Mouse (Mus musculus) B cell, adult (primary cell): ENCODE measurements around the gene Gm5901. TPM values are rescaled to one million over a fixed set of nuclear protein-coding genes. Genes with fewer than 3 reads are reported as not detected.

ENCODE experiments used
- total RNA-seq: library from RNA; stranded (reverse); gene quantifications from 4 replicates; pipeline ENCODE4 v1.2.4, GENCODE M21; 2023; ENCODE audit not compliant: inconsistent age

Gm5901 gene
- total RNA-seq, result not detected in 4 replicates

DNA sequence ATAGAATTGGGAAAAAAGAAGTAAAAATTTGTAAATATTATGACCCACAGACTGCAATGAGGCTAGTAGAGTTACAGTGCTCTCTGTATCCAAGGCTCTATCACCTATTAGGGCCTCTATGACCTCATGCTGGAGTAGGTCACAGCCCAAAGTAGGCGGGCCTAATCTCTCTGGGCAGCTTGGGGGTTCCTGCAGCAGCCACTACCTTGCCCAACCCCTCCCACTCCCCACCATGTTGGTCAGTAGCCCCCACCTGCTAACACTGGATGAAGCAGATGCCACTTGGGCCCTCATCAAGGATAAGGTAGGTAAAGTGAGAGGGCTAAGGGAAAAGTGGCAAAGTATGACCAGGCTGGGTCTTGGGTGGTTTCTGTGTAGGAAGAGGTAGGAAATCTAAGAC is at the start of gene Gm5901:
Gene Gm5901, plus strand, starts transcription at position 173 of the 400 bp plus-strand sequence.

DNA sequence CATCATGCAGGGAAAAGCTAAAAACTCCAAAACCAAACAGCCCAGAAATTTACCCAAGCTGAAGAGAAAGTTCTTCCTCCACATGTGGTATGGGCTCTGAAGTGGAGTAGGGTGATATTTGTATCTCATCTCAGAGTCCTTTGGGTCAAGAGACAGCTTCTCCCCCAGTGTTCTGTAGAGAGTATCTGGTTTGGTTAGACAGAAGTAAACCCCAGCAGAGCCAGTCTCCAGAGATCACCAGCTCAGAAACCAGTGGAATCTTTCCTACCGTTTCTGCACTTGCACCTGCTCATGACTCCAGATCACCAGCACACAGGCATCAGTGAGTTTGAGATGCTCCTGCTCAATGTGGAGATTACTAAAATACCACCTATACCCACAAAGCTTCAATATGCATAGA is 40.8 kb upstream of the Gm5901 start, which contains the start of gene Olfr690:
Gene Olfr690, minus strand, starts transcription at position 101 of the 400 bp plus-strand sequence.

DNA sequence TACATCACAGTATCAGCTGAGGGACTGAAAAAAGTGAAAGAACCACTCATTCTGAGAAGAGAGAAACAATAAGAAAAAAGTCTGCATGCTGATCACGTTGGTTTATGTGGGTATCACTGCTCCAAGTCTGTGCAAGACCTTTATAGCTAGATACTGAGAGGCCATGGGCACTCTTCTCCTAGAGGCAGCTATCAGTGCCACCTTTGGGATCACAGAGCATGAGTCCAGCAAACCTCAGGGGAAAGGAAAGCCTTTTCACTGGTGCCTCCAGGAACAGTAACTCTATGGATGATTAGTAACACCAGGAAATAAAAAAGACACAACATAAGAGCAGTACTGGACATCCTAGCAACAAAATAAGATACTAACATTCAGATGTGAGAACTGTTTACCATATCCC is 32.7 kb upstream of the Gm5901 start, which contains the start of gene Olfr691:
Gene Olfr691, minus strand, starts transcription at position 101 of the 400 bp plus-strand sequence.

DNA sequence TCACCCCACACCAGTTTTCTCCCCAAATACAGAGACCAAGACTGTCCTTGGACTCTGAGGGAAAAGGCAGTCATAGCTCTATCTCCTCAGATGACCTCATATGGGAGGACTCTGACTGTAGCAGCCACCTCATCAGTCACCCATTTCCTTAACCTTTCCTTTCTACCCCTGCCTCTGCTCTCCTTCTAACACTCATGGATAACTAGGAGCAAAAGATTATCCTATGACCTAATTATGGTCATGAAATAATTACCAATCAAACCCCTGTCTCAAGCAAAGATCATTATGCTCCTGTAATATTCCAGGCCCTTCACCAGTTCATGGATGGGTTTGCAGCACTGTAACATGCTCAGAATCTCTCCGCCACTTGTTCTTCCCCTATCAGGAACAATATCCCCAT is 6.9 kb upstream of the Gm5901 start, which contains the start of gene Olfr692:
Gene Olfr692, plus strand, starts transcription at position 301 of the 400 bp plus-strand sequence.

DNA sequence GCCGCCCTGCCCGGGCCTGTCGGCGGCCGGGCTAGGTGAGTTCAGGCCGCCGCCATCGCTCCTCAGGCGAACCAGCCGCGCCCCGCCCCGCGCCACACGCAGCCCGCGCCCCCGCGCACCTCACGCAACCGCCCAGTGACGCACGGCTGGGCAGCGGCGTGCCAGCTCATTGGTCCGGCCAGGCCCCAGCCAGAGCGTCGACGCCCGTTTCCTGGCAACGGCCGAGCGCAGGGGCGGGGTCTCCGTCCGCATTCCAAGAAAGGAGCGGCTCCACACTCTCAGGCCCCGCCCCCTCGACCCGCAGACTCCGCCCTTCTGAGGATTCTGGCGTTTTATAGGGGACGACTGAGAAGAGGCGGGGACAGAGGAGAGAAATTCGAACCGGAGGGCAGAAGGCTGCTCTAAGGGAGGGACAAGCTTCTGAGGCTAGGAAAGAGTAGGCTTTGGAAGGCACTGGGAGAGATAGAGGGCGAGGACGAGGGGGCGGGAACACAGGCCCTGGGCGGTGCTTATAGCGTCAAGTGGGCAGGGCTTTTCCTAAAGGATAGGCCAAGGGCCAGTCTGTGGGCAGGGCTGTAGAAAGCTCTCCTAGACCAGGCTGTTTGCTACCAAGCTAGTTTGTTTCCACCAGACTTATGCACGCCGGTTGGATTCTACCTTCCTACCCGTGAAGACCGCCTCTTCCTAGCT is 25.2 kb downstream of the Gm5901 start, which contains the start of gene Fam160a2:
Gene Fam160a2, minus strand, starts transcription at position 120 of the 690 bp plus-strand sequence.

DNA sequence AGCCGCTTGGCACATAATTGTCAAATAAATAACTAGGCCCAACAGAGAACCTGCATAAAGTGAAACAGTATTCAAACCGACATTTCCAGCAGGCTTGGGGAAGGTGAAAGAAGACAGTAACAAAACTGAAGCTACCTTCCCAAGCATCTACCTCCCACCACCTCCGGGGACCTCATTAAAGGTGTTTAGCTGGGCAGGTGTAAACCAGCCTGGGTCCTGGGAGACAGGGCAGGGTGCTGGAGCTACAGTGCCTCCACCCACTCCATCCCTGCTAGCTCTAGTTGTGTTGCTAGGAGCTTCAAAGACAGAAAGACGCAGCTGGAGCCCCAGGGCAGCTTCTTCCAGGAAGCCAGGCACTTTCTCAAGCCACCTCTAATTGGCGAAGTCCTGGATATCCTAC is 29.4 kb downstream of the Gm5901 start, which contains the start of gene Cnga4:
Gene Cnga4, plus strand, starts transcription at position 301 of the 400 bp plus-strand sequence.

DNA sequence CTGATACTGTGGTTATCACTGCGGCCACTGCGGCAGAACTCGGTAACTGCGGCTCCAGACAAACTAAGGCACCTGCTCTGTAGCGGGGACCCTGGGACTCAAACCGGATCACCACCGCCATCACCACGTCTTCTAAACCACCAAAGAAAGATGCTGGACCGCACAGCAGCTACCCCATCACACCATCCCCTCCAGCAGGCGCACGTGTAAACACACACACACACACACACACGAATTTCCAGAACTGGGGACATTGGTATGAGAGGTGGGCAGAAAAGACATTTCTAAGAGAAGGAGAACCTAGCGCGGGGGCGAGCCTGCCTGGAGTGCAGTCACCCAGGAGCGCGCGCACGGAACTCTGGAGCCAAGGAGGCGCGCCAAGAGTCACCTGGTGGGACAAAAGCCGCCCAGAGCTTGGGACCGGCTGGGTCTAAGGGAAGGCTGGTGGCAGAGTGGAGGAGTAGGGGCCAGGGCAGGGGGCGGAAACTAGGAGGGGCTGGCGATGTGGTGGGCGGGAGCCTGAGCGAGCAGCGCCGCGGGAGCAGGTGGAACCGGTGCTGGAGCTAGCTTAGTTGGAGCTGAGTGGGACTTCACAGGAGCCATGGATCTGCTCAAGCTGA is 50.7 kb downstream of the Gm5901 start, which contains the start of gene Cckbr:
Gene Cckbr, plus strand, starts transcription at position 308 of the 620 bp plus-strand sequence.

Other genes with a start within 250 kb of the Gm5901 start
- not detected in 4 replicates for gene Olfr683, start 228.0 kb upstream of the Gm5901 start, total RNA-seq
- not detected in 4 replicates for gene Olfr684, start 211.4 kb upstream of the Gm5901 start, total RNA-seq
- gene Olfr685, start 189.0 kb upstream of the Gm5901 start, total RNA-seq, result not detected in 4 replicates
- not detected in 4 replicates for gene Olfr686, start 167.6 kb upstream of the Gm5901 start, total RNA-seq
- gene Olfr688, start 86.9 kb upstream of the Gm5901 start, total RNA-seq, result not detected in 4 replicates
- gene Olfr689, start 63.9 kb upstream of the Gm5901 start, total RNA-seq, result not detected in 4 replicates
- gene Olfr690, start 40.9 kb upstream of the Gm5901 start, total RNA-seq, result not detected in 4 replicates
- not detected in 4 replicates for gene Olfr691, start 32.8 kb upstream of the Gm5901 start, total RNA-seq
- gene Olfr692, start 6.8 kb upstream of the Gm5901 start, total RNA-seq, result not detected in 4 replicates
- 35.9 to 50.1 TPM (median 42.0 TPM) in 4 replicates for gene Fam160a2, start 25.0 kb downstream of the Gm5901 start, total RNA-seq
- not detected in 4 replicates for gene Cnga4, start 29.5 kb downstream of the Gm5901 start, total RNA-seq
- gene Cckbr, start 50.7 kb downstream of the Gm5901 start, total RNA-seq, result not detected in 4 replicates
- gene Cavin3, start 107.3 kb downstream of the Gm5901 start, total RNA-seq, result 0.32 TPM in 1 of 4 replicates, not detected in the others
- 20.7 to 26.4 TPM (median 22.0 TPM) in 4 replicates for gene Smpd1, start 179.3 kb downstream of the Gm5901 start, total RNA-seq
- gene Apbb1, start 206.6 kb downstream of the Gm5901 start, total RNA-seq, result 2.5 to 4.7 TPM (median 2.9 TPM) in 4 replicates
- gene Hpx, start 225.1 kb downstream of the Gm5901 start, total RNA-seq, result 0.45 TPM in 1 of 4 replicates, not detected in the others